Mouse (Mus musculus): ENCODE measurements around the gene Mad1l1.

- TF ChIP-seq POLR2A (IDR thresholded peaks at IDR 0.05; ENCODE audit: extremely low read depth, insufficient read depth, low read length) (no peak), CTCF (IDR thresholded peaks at IDR 0.05; ENCODE audit: low read depth, low read length) (0 out of 2 replicates have a peak, but pooled peaks have one; percentile 12)
These were observed 112.5 kb downstream of the Mad1l1 start for GRCm38 (mm10) chr5:140208743-140209409.

All from liver, adult 2 months (tissue).